Comparison of ENCODE assay signal across 7 mouse cellular contexts in the genomic region with DNA sequence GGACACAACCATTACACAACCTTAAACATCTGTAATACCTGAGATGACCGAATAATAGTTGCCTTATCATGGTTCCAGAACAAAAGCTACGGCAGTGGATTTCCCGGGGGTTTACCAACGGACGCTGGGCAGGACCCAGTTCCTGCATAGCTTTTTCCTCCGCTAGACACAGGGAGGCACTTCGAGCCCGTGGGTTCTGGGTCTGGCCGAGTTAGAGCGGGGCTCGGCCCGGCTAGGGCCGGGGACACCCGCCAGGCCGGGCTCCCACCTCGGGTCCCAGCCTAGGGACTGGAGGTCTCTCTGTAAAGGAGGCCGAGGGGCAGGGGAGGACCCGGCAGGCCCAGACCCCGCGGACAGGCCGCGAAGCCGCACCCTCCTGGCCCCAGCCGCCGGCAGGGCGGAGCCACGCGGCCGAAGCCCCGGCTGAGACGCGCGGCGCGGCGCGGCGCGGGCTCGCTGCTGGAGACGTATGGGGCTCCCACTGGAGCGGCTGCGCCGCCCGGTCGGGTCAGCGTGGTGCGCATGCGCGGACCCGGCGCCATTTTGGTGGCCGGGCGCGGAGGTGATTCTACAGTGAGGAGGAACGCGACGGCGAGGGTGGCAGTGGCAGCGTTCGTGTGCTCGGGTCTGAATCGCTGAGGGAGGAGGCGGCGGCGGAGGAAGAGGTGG. TPM values are rescaled to one million over a fixed set of nuclear protein-coding genes. Genes with fewer than 3 reads are reported as not detected.
DNase-seq lines count a peak whose midpoint lies in the region; ATAC-seq lines count a peak whose summit lies in the region.

TSS of gene Smim14 (minus strand) at position 434 of the 669 bp plus-strand sequence.
TSS of gene Ube2k (plus strand) at position 483 of the 669 bp plus-strand sequence.

- WGBS in embryonic facial prominence, embryonic 11.5 days = under 1% methylated on average over 66 of the region's 66 CpGs
- under 1% methylated on average over 66 of the region's 66 CpGs for WGBS in limb, embryonic 11.5 days
- WGBS in midbrain, embryonic 14.5 days = under 1% methylated on average over 63 of the region's 66 CpGs

- no peaks in the 10 kb centered on the region for H3K9me3 ChIP-seq in embryonic facial prominence, embryonic 11.5 days (replicated peaks; ENCODE audit: control insufficient read depth, low read length)
- H3K9me3 ChIP-seq in limb, embryonic 11.5 days (ENCODE audit: control insufficient read depth, low read length) = no peaks in the 10 kb centered on the region
- no peaks in the 10 kb centered on the region for H3K9me3 ChIP-seq in midbrain, embryonic 14.5 days (ENCODE audit: control insufficient read depth, low read length)

- H3K27ac ChIP-seq in embryonic facial prominence, embryonic 11.5 days (replicated peaks; ENCODE audit: low read depth, low read length) = peak within 1 kb of the TSS; percentile 99
- H3K27ac ChIP-seq in limb, embryonic 11.5 days (replicated peaks; ENCODE audit: low read depth, low read length) = peak within 1 kb of the TSS; percentile 99
- peak within 1 kb of the TSS; percentile 98 for H3K27ac ChIP-seq in midbrain, embryonic 14.5 days (replicated peaks; ENCODE audit: low read depth, low read length)

- no peaks in the 10 kb centered on the region for H3K36me3 ChIP-seq in embryonic facial prominence, embryonic 11.5 days (replicated peaks; ENCODE audit: control insufficient read depth, insufficient read depth, low read depth, low read length)
- no peaks in the 10 kb centered on the region for H3K36me3 ChIP-seq in limb, embryonic 11.5 days (ENCODE audit: control insufficient read depth, insufficient read depth, low read length)
- no peaks in the 10 kb centered on the region for H3K36me3 ChIP-seq in midbrain, embryonic 14.5 days (ENCODE audit: control insufficient read depth, insufficient read depth, low read length)

- ATAC-seq in embryonic facial prominence, embryonic 11.5 days (replicated peaks; ENCODE audit: insufficient number of reproducible peaks, low FRiP score, low TSS enrichment, low read depth) = peak; percentile 97
- peak; percentile 98 for ATAC-seq in limb, embryonic 11.5 days (ENCODE audit: insufficient number of reproducible peaks, low FRiP score, low TSS enrichment, low read depth)
- ATAC-seq in midbrain, embryonic 14.5 days (ENCODE audit: low FRiP score, low TSS enrichment) = peak; percentile 96

- peak within 1 kb of the TSS; percentile 98 for H3K9ac ChIP-seq in embryonic facial prominence, embryonic 11.5 days (replicated peaks; ENCODE audit: low read length)
- peak within 1 kb of the TSS; percentile 96 for H3K9ac ChIP-seq in limb, embryonic 11.5 days (ENCODE audit: low read length)
- H3K9ac ChIP-seq in midbrain, embryonic 14.5 days (replicated peaks; ENCODE audit: low read length) = peak within 1 kb of the TSS; percentile 94

- DNase-seq in adrenal gland, postnatal 14 days = peak; percentile 97
- DNase-seq in embryonic facial prominence, embryonic 11.5 days (ENCODE audit: low spot score) = peak; percentile 96
- peak; percentile 100 for DNase-seq in heart, adult 11 months
- peak; percentile 93 for DNase-seq in kidney, adult 18-20 months
- peak; percentile 96 for DNase-seq in limb, embryonic 11.5 days (ENCODE audit: low spot score)
- peak; percentile 97 for DNase-seq in midbrain, embryonic 14.5 days
- peak; percentile 91 for DNase-seq in spleen, adult 18-20 months

- H3K4me3 ChIP-seq in embryonic facial prominence, embryonic 11.5 days (ENCODE audit: low read depth, low read length) = peak within 1 kb of the TSS; percentile 98
- peak within 1 kb of the TSS; percentile 95 for H3K4me3 ChIP-seq in limb, embryonic 11.5 days (ENCODE audit: low read depth, low read length)
- H3K4me3 ChIP-seq in midbrain, embryonic 14.5 days (replicated peaks; ENCODE audit: low read depth, low read length) = peak within 1 kb of the TSS; percentile 88

- no peaks in the 10 kb centered on the region for H3K4me1 ChIP-seq in embryonic facial prominence, embryonic 11.5 days (ENCODE audit: control insufficient read depth, insufficient read depth, low read length)
- no peaks in the 10 kb centered on the region; the same call in 1 of the 2 replicates for H3K4me1 ChIP-seq in limb, embryonic 11.5 days (ENCODE audit: control insufficient read depth, insufficient read depth, low read length)
- H3K4me1 ChIP-seq in midbrain, embryonic 14.5 days (ENCODE audit: control insufficient read depth, insufficient read depth, low read length) = peaks cover 15% of the 10 kb centered on the region

- no peaks in the 10 kb centered on the region for H3K27me3 ChIP-seq in embryonic facial prominence, embryonic 11.5 days (ENCODE audit: control insufficient read depth, insufficient read depth, low read length)
- no peaks in the 10 kb centered on the region for H3K27me3 ChIP-seq in limb, embryonic 11.5 days (ENCODE audit: control insufficient read depth, insufficient read depth, low read length)
- H3K27me3 ChIP-seq in midbrain, embryonic 14.5 days (ENCODE audit: control insufficient read depth, insufficient read depth, low read length) = no peaks in the 10 kb centered on the region

- peak within 1 kb of the TSS; percentile 72 for H3K4me2 ChIP-seq in embryonic facial prominence, embryonic 11.5 days (ENCODE audit: low read depth, low read length)
- H3K4me2 ChIP-seq in limb, embryonic 11.5 days (ENCODE audit: low read depth, severe bottlenecking) = peak within 1 kb of the TSS; percentile 66
- H3K4me2 ChIP-seq in midbrain, embryonic 14.5 days (ENCODE audit: low read length) = peak within 1 kb of the TSS; percentile 73

RNA-seq across cellular contexts. Expression of gene Smim14, which starts in this region (rescaled TPM):
- 133 and 149 TPM in 2 replicates for total RNA-seq in adrenal gland, postnatal 14 days (2021)
- 77.6 and 82.5 TPM in 2 replicates for polyA plus RNA-seq in embryonic facial prominence, embryonic 11.5 days (2014; fragmentation: Nextera tagmentation; extraction: Ambion mirVana)
- 75.6 and 80.5 TPM in 2 replicates for polyA plus RNA-seq in limb, embryonic 11.5 days (2014; fragmentation: Nextera tagmentation; extraction: Ambion mirVana)
- 196 and 212 TPM in 2 replicates for polyA plus RNA-seq in midbrain, embryonic 14.5 days (2014; fragmentation: Nextera tagmentation; extraction: Ambion mirVana)

RNA-seq across cellular contexts. Expression of gene Ube2k, which starts in this region (rescaled TPM):
- 107 and 112 TPM in 2 replicates for total RNA-seq in adrenal gland, postnatal 14 days (2021)
- polyA plus RNA-seq in embryonic facial prominence, embryonic 11.5 days (2014; fragmentation: Nextera tagmentation; extraction: Ambion mirVana) = 164 and 170 TPM in 2 replicates
- polyA plus RNA-seq in limb, embryonic 11.5 days (2014; fragmentation: Nextera tagmentation; extraction: Ambion mirVana) = 167 and 172 TPM in 2 replicates
- polyA plus RNA-seq in midbrain, embryonic 14.5 days (2014; fragmentation: Nextera tagmentation; extraction: Ambion mirVana) = 155 and 182 TPM in 2 replicates

Comparison
In these comparisons a context has a peak if more than half of its experiments do, and no peak if none do; other contexts are left out.
1. Peak in every context shown above with its lines: DNase-seq, ATAC-seq, H3K4me3 ChIP-seq and H3K27ac ChIP-seq.